Comparison of ENCODE assay signal across 8 mouse cellular contexts in the genomic region with DNA sequence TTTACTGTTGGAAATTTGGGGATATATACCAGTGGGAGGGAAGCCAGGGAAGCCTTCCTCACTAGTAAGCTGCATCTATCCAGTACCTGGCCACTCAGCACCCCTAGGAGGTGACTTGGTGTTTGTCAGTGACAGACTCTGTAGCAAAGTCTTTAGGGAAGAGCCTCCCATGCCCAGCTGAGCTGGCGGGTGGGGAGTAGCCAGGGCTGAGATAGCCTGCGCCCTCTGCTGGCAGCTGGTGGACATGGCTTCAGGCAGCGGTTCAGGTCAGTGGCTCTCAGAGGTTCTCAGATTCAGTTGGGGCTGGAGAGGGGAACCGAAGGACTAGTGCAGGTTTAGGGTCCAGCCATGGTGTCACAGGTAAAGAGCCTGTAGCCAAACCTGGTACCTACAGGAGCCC. TPM values are rescaled to one million over a fixed set of nuclear protein-coding genes. Genes with fewer than 3 reads are reported as not detected.
A peak's percentile ranks its signal among the peaks of the same experiment; 100 is the strongest.
DNase-seq lines count a peak whose midpoint lies in the region; ATAC-seq and TF ChIP-seq lines count a peak whose summit lies in the region.

No protein-coding gene starts in this region.

- peak; percentile 61 for ATAC-seq in intestine, embryonic 16.5 days
- peak; percentile 68; the same call in 1 of the 2 replicates for ATAC-seq in stomach, embryonic 15.5 days (ENCODE audit: insufficient read depth, low FRiP score, low read depth)

- H3K27me3 ChIP-seq in intestine, embryonic 16.5 days (replicated peaks; ENCODE audit: control insufficient read depth, insufficient read depth, low read length): no peaks in the 10 kb centered on the region
- no peaks in the 10 kb centered on the region for H3K27me3 ChIP-seq in liver, adult 2 months (ENCODE audit: control insufficient read depth, insufficient read depth, low read length)
- H3K27me3 ChIP-seq in stomach, embryonic 15.5 days (replicated peaks): no peaks in the 10 kb centered on the region

- no peaks in the 10 kb centered on the region for H3K79me2 ChIP-seq in liver, adult 2 months (ENCODE audit: control insufficient read depth, insufficient read depth, low read length)

- H3K36me3 ChIP-seq in intestine, embryonic 16.5 days (ENCODE audit: control insufficient read depth, insufficient read depth, low read length): no peaks in the 10 kb centered on the region
- H3K36me3 ChIP-seq in liver, adult 2 months (ENCODE audit: control insufficient read depth, insufficient read depth, low read length): peaks cover 4% of the 10 kb centered on the region; the same call in 1 of the 2 replicates
- H3K36me3 ChIP-seq in stomach, embryonic 15.5 days: peaks cover 17% of the 10 kb centered on the region; the same call in 1 of the 2 replicates

- peak; percentile 51 to 66 for DNase-seq in left cerebral cortex, adult 2 months (ENCODE audit: extremely low spot score in 1 of 2, low spot score in 2 of 2)
- no peak for DNase-seq in left cerebral cortex, adult 11 months (ENCODE audit: low spot score)
- peak; percentile 83 to 88 for DNase-seq in cerebellum, postnatal 10 days
- peak; percentile 81 for DNase-seq in gastrocnemius, postnatal 10 days
- peak; percentile 57 for DNase-seq in liver, adult 2 months (ENCODE audit: extremely low read depth, low read depth, low spot score)
- DNase-seq in naive thymus-derived CD4-positive, alpha-beta T cell, adult 2 months (ENCODE audit: low read depth): peak; percentile 87

- no peak overlapping the region for H3K4me2 ChIP-seq in intestine, embryonic 16.5 days (ENCODE audit: low read depth, low read length)
- no peak overlapping the region for H3K4me2 ChIP-seq in stomach, embryonic 15.5 days

- 10% methylated on average over 4 of the region's 4 CpGs for WGBS in intestine, embryonic 16.5 days
- WGBS in liver, adult 2 months: under 1% methylated on average over 4 of the region's 4 CpGs
- 5% methylated on average over 4 of the region's 4 CpGs for WGBS in stomach, embryonic 15.5 days

- no peaks in the 10 kb centered on the region for H3K4me1 ChIP-seq in intestine, embryonic 16.5 days (ENCODE audit: control insufficient read depth, insufficient read depth, low read length)
- peaks cover 19% of the 10 kb centered on the region for H3K4me1 ChIP-seq in liver, adult 2 months (ENCODE audit: control insufficient read depth, insufficient read depth, low read length)
- no peaks in the 10 kb centered on the region for H3K4me1 ChIP-seq in stomach, embryonic 15.5 days

- H3K4me3 ChIP-seq in left cerebral cortex, adult 2 months: no peak overlapping the region
- no peak overlapping the region for H3K4me3 ChIP-seq in intestine, embryonic 16.5 days (ENCODE audit: low read length)
- H3K4me3 ChIP-seq in liver, adult 2 months (ENCODE audit: insufficient read depth, low read depth, low read length): no peak overlapping the region
- H3K4me3 ChIP-seq in stomach, embryonic 15.5 days (replicated peaks): no peak overlapping the region

- no peak for TF ChIP-seq POLR2A in liver, adult 2 months (IDR thresholded peaks at IDR 0.05; ENCODE audit: extremely low read depth, insufficient read depth, low read length)

- no peaks in the 10 kb centered on the region for H3K9me3 ChIP-seq in intestine, embryonic 16.5 days (ENCODE audit: control insufficient read depth, low read length)
- H3K9me3 ChIP-seq in stomach, embryonic 15.5 days: no peaks in the 10 kb centered on the region

- TF ChIP-seq CTCF in left cerebral cortex, adult 2 months (IDR thresholded peaks at IDR 0.05): peak; percentile 88
- TF ChIP-seq CTCF in liver, adult 2 months (IDR thresholded peaks at IDR 0.05; ENCODE audit: low read depth, low read length): peak; percentile 98

- no peak overlapping the region for H3K9ac ChIP-seq in intestine, embryonic 16.5 days (ENCODE audit: low read depth, low read length)
- H3K9ac ChIP-seq in liver, adult 2 months (ENCODE audit: low read depth, low read length): no peak overlapping the region
- no peak overlapping the region for H3K9ac ChIP-seq in stomach, embryonic 15.5 days

- intact Hi-C loops in left cerebral cortex, adult 2 months (cut with DNase I): loop anchor here (2.0 kb wide), 1 partner anchor 256 kb away; no protein-coding TSS in a partner anchor

- H3K27ac ChIP-seq in left cerebral cortex, adult 2 months: no peak overlapping the region; the same call in 1 of the 2 replicates
- no peak overlapping the region for H3K27ac ChIP-seq in intestine, embryonic 16.5 days (ENCODE audit: low read length)
- peak overlapping the region; percentile 89 for H3K27ac ChIP-seq in liver, adult 2 months (replicated peaks; ENCODE audit: insufficient read depth, low read depth, low read length)
- no peak overlapping the region for H3K27ac ChIP-seq in stomach, embryonic 15.5 days

RNA-seq across cellular contexts. Expression of a gene that starts 31.4 kb away (rescaled TPM):
- total RNA-seq in left cerebral cortex, adult 2 months (2021): 1 to 10 TPM; 3.4 to 3.7 TPM
- total RNA-seq in gastrocnemius, postnatal 10 days (2021): 10 to 100 TPM; 11.9 to 17.3 TPM
- 19.0 and 19.6 TPM in 2 replicates for polyA plus RNA-seq in intestine, embryonic 16.5 days (2015; fragmentation: Nextera tagmentation; extraction: Ambion mirVana)
- total RNA-seq in liver, adult 2 months (2014; rRNA removed): 6.5 and 7.4 TPM in 2 replicates
- 19.8 and 21.1 TPM in 2 replicates for polyA plus RNA-seq in liver, adult 2 months (2012; rRNA removed)
- polyA plus RNA-seq in stomach, embryonic 15.5 days (2015; fragmentation: Nextera tagmentation; extraction: Ambion mirVana): 19.6 and 20.8 TPM in 2 replicates

RNA-seq across cellular contexts. Expression of a gene that starts 53.9 kb away (rescaled TPM):
- 10 to 100 TPM; 52.4 to 54.2 TPM for total RNA-seq in left cerebral cortex, adult 2 months (2021)
- 10 to 100 TPM; 16.7 to 22.2 TPM for total RNA-seq in gastrocnemius, postnatal 10 days (2021)
- polyA plus RNA-seq in intestine, embryonic 16.5 days (2015; fragmentation: Nextera tagmentation; extraction: Ambion mirVana): 22.5 and 25.7 TPM in 2 replicates
- 22.3 and 28.0 TPM in 2 replicates for total RNA-seq in liver, adult 2 months (2014; rRNA removed)
- polyA plus RNA-seq in liver, adult 2 months (2012; rRNA removed): 6.4 and 7.3 TPM in 2 replicates
- 38.2 and 41.5 TPM in 2 replicates for polyA plus RNA-seq in stomach, embryonic 15.5 days (2015; fragmentation: Nextera tagmentation; extraction: Ambion mirVana)
